Mouse (Mus musculus): Measurements from ENCODE around the gene Pcare. TPM values are rescaled to one million over a fixed set of nuclear protein-coding genes. Genes with fewer than 3 reads are reported as not detected.

Pcare gene
- total RNA-seq, 4 experiments from 2014 or later, result not detected

- peak; percentile 28 for DNase-seq
Observed at GRCm38 (mm10) chr17:71721019-71721418, 31.7 kb downstream of the Pcare start.

- no peak for DNase-seq
Observed at GRCm38 (mm10) chr17:71720434-71720833, 32.3 kb downstream of the Pcare start.

GRCm38 (mm10) chr17:71717881-71718625, 34.6 kb downstream of the Pcare start:
- DNase-seq, result no peak

- no peak for DNase-seq
Observed at GRCm38 (mm10) chr17:71715034-71715433, 37.7 kb downstream of the Pcare start.

GRCm38 (mm10) chr17:71712279-71712678, 40.4 kb downstream of the Pcare start:
- no peak for DNase-seq

GRCm38 (mm10) chr17:71707715-71708114, 45.0 kb downstream of the Pcare start:
- DNase-seq, result no peak

GRCm38 (mm10) chr17:71705550-71706480, 46.9 kb downstream of the Pcare start:
- no peak for DNase-seq

GRCm38 (mm10) chr17:71705113-71705512, 47.6 kb downstream of the Pcare start:
- DNase-seq, result no peak

GRCm38 (mm10) chr17:71698619-71698956, 54.1 kb downstream of the Pcare start:
- no peak for DNase-seq

- DNase-seq, result no peak
Observed at GRCm38 (mm10) chr17:71697896-71698618, 54.6 kb downstream of the Pcare start.

GRCm38 (mm10) chr17:71696396-71696795, 56.3 kb downstream of the Pcare start:
- DNase-seq, result no peak

GRCm38 (mm10) chr17:71695716-71696315, 56.9 kb downstream of the Pcare start:
- DNase-seq, result no peak

- DNase-seq, result no peak
Observed at GRCm38 (mm10) chr17:71695151-71695550, 57.5 kb downstream of the Pcare start.

- DNase-seq, result no peak
Observed at GRCm38 (mm10) chr17:71693780-71694179, 58.9 kb downstream of the Pcare start.

Other genes starting within 250 kb of the Pcare start
- 1 to 10 TPM in 2 of 4 experiments, under 1 TPM in 2; 0.67 to 1.5 (median 0.99) TPM for gene Ndc80, start 226.0 kb downstream of the Pcare start, total RNA-seq (2022)
- gene Spdya, start 200.8 kb downstream of the Pcare start, total RNA-seq (2022), result 1 to 10 TPM in 2 of 4 experiments, under 1 TPM in 2; 0.49 to 1.9 (median 1.3) TPM
- 10 to 100 TPM; 41.7 to 62.5 (median 54.4) TPM for gene Wdr43, start 137.0 kb downstream of the Pcare start, total RNA-seq (2022)
- gene Togaram2, start 79.6 kb downstream of the Pcare start, total RNA-seq (2022), result under 1 TPM in 2 of 4 experiments, not detected in 2; 0.19 to 0.28 TPM
- gene Clip4, start 15.6 kb upstream of the Pcare start, total RNA-seq (2022), result 10 to 100 TPM; 17.2 to 42.7 (median 29.7) TPM

All from adrenal gland, adult 8-10 months (tissue).